ENCODE assay signal across 8 mouse cellular contexts in the genomic region with DNA sequence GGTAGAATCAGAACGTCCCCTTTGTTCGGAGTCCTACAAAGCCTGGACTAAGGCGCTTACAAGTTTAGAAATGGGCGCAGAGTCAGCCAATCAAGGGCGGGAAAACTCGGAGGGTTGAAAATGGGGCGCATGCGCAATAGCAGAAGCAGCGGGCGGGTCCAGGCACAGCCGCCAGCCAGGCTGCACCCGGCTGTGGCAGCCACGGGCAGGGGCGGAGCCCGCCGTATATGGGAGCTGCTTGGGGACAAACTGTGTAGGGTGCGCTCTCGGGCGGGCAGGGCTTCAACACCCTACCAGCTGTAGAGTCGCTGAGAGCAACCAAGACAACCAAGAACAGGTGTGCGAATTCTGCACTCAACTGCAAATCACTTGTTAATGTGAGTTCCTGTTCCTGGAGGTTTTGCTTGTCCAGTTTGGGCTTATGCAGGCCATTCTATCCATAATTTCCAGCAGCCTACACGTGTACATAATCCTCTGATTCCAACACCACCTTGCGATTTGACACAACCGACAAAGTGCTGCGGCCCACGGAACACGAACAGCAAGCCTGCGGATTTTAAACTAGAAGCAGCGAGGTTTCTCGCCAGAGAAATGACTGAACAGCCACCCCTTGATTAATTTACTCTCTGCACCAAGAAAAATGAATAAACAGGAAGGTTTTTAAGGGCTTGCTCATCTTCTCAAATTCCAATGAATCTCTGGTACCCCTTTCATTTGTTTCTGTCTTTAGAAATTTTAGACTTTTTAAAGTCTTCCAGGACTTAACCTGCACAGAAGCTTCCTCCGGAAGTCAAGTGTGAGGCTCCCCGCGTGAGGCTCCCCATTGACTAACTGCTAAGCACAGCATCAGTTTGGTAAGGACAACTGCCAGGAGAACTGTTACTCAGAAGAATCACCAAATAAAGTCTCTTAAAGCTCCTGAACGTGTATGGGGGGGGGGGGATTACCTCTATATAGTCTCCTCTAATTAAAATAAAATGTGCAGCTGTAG. TPM values are rescaled to one million over a fixed set of nuclear protein-coding genes. Genes with fewer than 3 reads are reported as not detected.
DNase-seq lines count a peak whose midpoint lies in the region; ATAC-seq lines count a peak whose summit lies in the region.

No protein-coding gene starts in this region.

- peak; percentile 98 for DNase-seq in adrenal gland, adult 2 months
- peak; percentile 84 for DNase-seq in embryo, embryonic 11.5 days (ENCODE audit: low read depth, low spot score)
- DNase-seq in gastrocnemius, postnatal 36 days = peak; percentile 89 to 91
- DNase-seq in left cerebral cortex, postnatal 25 days (ENCODE audit: low spot score in 2 of 2) = peak; percentile 94 to 98
- peak; percentile 91 for DNase-seq in midbrain, embryonic 10.5 days (ENCODE audit: low spot score)
- DNase-seq in right cerebral cortex, postnatal 4 days = peak; percentile 84
- no peak for DNase-seq in MN1 (ENCODE audit: low spot score)

- H3K27me3 ChIP-seq in intestine, embryonic 15.5 days (replicated peaks) = no peaks in the 10 kb centered on the region
- peaks cover 10% of the 10 kb centered on the region for H3K27me3 ChIP-seq in midbrain, embryonic 10.5 days (ENCODE audit: low read depth, poor library complexity, severe bottlenecking)

- H3K9me3 ChIP-seq in intestine, embryonic 15.5 days = no peaks in the 10 kb centered on the region
- no peaks in the 10 kb centered on the region for H3K9me3 ChIP-seq in midbrain, embryonic 10.5 days (replicated peaks)

- H3K9ac ChIP-seq in intestine, embryonic 15.5 days = no peak overlapping the region; the same call in 1 of the 2 replicates

- peaks cover 5% of the 10 kb centered on the region; the same call in 1 of the 2 replicates for H3K4me1 ChIP-seq in intestine, embryonic 15.5 days (replicated peaks)
- H3K4me1 ChIP-seq in midbrain, embryonic 10.5 days = peaks cover 25% of the 10 kb centered on the region

- peak; percentile 95 for ATAC-seq in intestine, embryonic 15.5 days

- WGBS in intestine, embryonic 15.5 days = 4% methylated on average over 34 of the region's 34 CpGs
- 10% methylated on average over 34 of the region's 34 CpGs for WGBS in midbrain, embryonic 10.5 days

- peak overlapping the region; percentile 75 for H3K4me2 ChIP-seq in intestine, embryonic 15.5 days (replicated peaks)

- no peaks in the 10 kb centered on the region for H3K36me3 ChIP-seq in intestine, embryonic 15.5 days
- no peaks in the 10 kb centered on the region for H3K36me3 ChIP-seq in midbrain, embryonic 10.5 days

- intact Hi-C loops in gastrocnemius, postnatal 36 days (cut with DNase I) = loop anchor here (10.0 kb wide), 1 partner anchor 162 kb away; the partner anchor contains the start of gene Snrpb2
- intact Hi-C loops in left cerebral cortex, postnatal 25 days (cut with DNase I) = loop anchor here (5.0 kb wide), 1 partner anchor 159 kb away; the partner anchor contains the start of gene Snrpb2

- peak overlapping the region; percentile 38 for H3K27ac ChIP-seq in intestine, embryonic 15.5 days
- H3K27ac ChIP-seq in midbrain, embryonic 10.5 days (replicated peaks) = peak overlapping the region; percentile 58

- H3K4me3 ChIP-seq in intestine, embryonic 15.5 days (replicated peaks) = peak overlapping the region; percentile 39
- H3K4me3 ChIP-seq in midbrain, embryonic 10.5 days = peak overlapping the region; percentile 51

RNA-seq across cellular contexts. Expression of gene Kif16b, which starts 1.9 kb away (rescaled TPM):
- 10 to 100 TPM; 22.4 to 27.2 TPM for total RNA-seq in adrenal gland, adult 2 months (2021)
- polyA plus RNA-seq in adrenal gland, adult 2 months (2012; rRNA removed) = 6.9 and 9.7 TPM in 2 replicates
- total RNA-seq in gastrocnemius, postnatal 36 days (2021) = 10 to 100 TPM; 29.4 to 36.8 TPM
- polyA plus RNA-seq in intestine, embryonic 15.5 days (2015; fragmentation: Nextera tagmentation; extraction: Ambion mirVana) = 10.5 and 11.3 TPM in 2 replicates
- 10 to 100 TPM; 10.2 to 12.7 TPM for total RNA-seq in left cerebral cortex, postnatal 25 days (2021)
- 5.2 and 6.1 TPM in 2 replicates for polyA plus RNA-seq in midbrain, embryonic 10.5 days (2016; fragmentation: Nextera tagmentation; extraction: Ambion mirVana)
